Mouse (Mus musculus) neural tube, embryonic 13.5 days (tissue): Measurements from ENCODE around the gene Gm3676. TPM values are rescaled to one million over a fixed set of nuclear protein-coding genes. Genes with fewer than 3 reads are reported as not detected.
"Not testable (repeated sequence)": the region's sequence is repeated elsewhere in the genome, so short reads cannot be mapped to it uniquely, and the experiment has no call there.

Experiments used
- ATAC-seq: fragments of 200-750 bp; cut with Nextera tagmentation; 2 replicates; pipeline ENCODE4 v1.8.0; 2017; ENCODE audit warnings: low read depth, mild to moderate bottlenecking, moderate TSS enrichment, moderate library complexity
- H3K27ac ChIP-seq: fragments of 300-500 bp; sonication (generic); replicated peaks from 2 replicates; pipeline ENCODE4 v1.5.1; 2015; ENCODE audit warnings: moderate library complexity, mild to moderate bottlenecking, inconsistent platforms
- H3K27me3 ChIP-seq: fragments of 300-500 bp; sonication (generic); 2 replicates; pipeline ENCODE4 v1.6.1; 2015; ENCODE audit warnings: mild to moderate bottlenecking, inconsistent platforms
- H3K36me3 ChIP-seq: fragments of 300-500 bp; sonication (generic); 2 replicates; pipeline ENCODE4 v1.6.1; 2015; ENCODE audit warnings: mild to moderate bottlenecking, inconsistent platforms
- H3K4me1 ChIP-seq: fragments of 300-500 bp; sonication (generic); replicated peaks from 2 replicates; pipeline ENCODE4 v1.6.1; 2015; ENCODE audit warnings: inconsistent platforms
- H3K4me2 ChIP-seq: fragments of 300-500 bp; sonication (generic); 2 replicates; pipeline ENCODE4 v1.6.1; 2015; ENCODE audit warnings: inconsistent platforms, mild to moderate bottlenecking, moderate library complexity
- H3K4me3 ChIP-seq: fragments of 300-500 bp; sonication (generic); 2 replicates; pipeline ENCODE4 v1.5.1; 2015; ENCODE audit warnings: mild to moderate bottlenecking, inconsistent platforms
- H3K9ac ChIP-seq: fragments of 300-500 bp; sonication (generic); 2 replicates; pipeline ENCODE4 v1.6.1; 2015; ENCODE audit warnings: moderate library complexity, mild to moderate bottlenecking, inconsistent platforms
- H3K9me3 ChIP-seq: fragments of 300-500 bp; sonication (generic); 2 replicates; pipeline ENCODE4 v1.6.1; 2016; ENCODE audit warnings: inconsistent platforms
- WGBS: fragments of 180-500 bp; shearing (Covaris S2); methylation state at CpG from one replicate; pipeline ENCODE4 v1.1.7; 2015; 5-methylcytosine and 5-hydroxymethylcytosine counted together
- polyA plus RNA-seq: library from polyadenylated mRNA; unstranded; fragments of >200 nt; fragmentation: Nextera tagmentation; extraction: Ambion mirVana; gene quantifications from 2 replicates; pipeline ENCODE4 v1.2.1, GENCODE M21; 2015

The Gm3676 gene
- polyA plus RNA-seq = not detected in 2 replicates

DNA sequence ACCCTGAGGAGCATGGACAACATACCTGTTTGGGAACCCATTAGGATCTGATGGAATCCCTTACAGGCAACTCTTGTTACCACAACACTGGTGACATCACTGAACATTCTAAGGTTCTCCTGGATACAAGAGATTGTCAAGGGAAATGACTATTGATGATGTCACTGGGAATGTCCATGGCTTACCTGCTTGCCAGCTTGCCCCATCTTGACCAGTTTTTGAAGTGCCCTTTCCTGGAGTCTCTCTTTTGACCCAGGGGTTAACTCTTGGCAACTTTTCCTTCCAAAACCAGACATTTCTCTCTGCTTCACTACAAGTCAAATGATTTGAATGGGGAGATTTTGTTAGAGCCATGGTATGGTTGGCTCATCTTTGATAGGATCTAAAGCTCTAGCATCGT, at the start of gene Gm3676:
TSS of gene Gm3676 (minus strand) at position 101 of the 400 bp plus-strand sequence.
- H3K27me3 ChIP-seq, H3K4me1 ChIP-seq, H3K4me3 ChIP-seq, H3K9ac ChIP-seq, H3K4me2 ChIP-seq, H3K9me3 ChIP-seq, H3K27ac ChIP-seq, H3K36me3 ChIP-seq, ATAC-seq: not testable (repeated sequence)
- WGBS = no CpG with 5 or more reads among the region's 1 CpGs

DNA sequence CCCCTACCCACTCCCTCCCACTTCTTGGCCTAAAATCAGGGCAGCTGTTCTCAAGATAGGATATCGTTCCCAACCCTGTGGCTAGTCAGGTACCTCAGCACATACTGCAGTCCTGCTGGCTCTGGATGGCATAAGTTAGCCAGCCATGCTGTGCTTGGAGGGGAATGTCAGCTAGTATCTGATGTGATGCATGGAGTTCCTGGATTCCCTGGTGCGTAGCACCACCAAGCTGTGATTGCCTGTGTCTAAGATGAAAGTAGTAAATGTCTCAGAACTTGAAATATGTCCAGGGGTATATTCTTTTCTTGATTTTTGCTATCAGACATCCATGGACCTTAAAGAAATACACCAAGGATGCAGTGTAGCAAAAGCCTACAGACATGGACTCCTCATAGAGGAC, 1.9 kb upstream of the Gm3676 start:
- H3K9me3 ChIP-seq, ATAC-seq, H3K4me1 ChIP-seq, H3K4me2 ChIP-seq, H3K9ac ChIP-seq, H3K4me3 ChIP-seq, H3K27ac ChIP-seq, H3K36me3 ChIP-seq, H3K27me3 ChIP-seq: not testable (repeated sequence)
- 93% methylated on average over 2 of the region's 2 CpGs for WGBS

DNA sequence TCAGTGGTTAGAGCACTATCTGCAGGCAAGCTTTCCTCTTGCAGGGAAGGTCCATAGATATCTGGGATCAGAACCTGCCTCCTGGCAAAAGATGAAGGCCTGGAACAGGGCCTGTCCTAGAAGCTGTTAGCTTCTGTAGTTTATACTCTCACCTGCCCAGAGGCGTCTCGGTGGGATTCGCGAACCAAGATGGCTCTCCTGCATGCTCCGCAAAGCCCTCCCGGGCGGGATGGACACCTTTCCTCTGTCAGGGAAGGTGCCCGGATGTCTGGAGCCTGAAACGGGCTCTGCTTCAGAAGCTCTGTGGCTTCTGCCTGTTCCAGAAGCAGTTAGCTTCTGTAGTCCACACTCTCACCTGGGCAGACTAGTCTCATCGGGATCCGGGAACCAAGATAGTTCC, 16.1 kb downstream of the Gm3676 start:
- WGBS = 95% methylated on average over 9 of the region's 11 CpGs
- H3K9me3 ChIP-seq = not testable (repeated sequence)

DNA sequence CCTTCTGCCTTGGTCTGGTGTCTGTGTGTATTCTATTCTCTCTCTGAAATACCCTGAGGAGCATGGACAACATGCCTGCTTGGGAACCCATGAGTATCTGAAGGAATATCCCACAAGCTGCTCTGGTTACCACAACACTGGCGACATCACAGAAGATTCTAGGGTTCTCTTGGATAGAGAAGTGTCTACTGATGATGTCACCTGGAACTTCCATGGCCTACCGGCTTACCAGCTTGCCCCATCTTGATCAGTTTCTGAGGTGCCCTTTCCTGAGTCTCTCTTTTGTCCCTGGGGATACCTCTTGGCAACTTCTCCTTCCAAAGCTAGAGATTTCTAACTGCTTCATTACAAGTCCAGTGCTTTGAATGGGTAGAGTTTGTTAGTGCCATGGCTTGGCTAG, 21.8 kb downstream of the Gm3676 start, which contains the start of gene Gm3072:
TSS of gene Gm3072 (minus strand) at position 101 of the 400 bp plus-strand sequence.
- not testable (repeated sequence) for H3K4me3 ChIP-seq, H3K4me2 ChIP-seq, H3K36me3 ChIP-seq, H3K9ac ChIP-seq, H3K9me3 ChIP-seq, ATAC-seq, H3K27me3 ChIP-seq, H3K4me1 ChIP-seq, H3K27ac ChIP-seq
- 82% methylated on average over 1 of the region's 2 CpGs for WGBS

More for the DNA sequence above, 16.1 kb downstream of the Gm3676 start:
- H3K36me3 ChIP-seq, H3K27ac ChIP-seq, ATAC-seq, H3K4me1 ChIP-seq, H3K9ac ChIP-seq, H3K27me3 ChIP-seq, H3K4me2 ChIP-seq, H3K4me3 ChIP-seq: not testable (repeated sequence)

DNA sequence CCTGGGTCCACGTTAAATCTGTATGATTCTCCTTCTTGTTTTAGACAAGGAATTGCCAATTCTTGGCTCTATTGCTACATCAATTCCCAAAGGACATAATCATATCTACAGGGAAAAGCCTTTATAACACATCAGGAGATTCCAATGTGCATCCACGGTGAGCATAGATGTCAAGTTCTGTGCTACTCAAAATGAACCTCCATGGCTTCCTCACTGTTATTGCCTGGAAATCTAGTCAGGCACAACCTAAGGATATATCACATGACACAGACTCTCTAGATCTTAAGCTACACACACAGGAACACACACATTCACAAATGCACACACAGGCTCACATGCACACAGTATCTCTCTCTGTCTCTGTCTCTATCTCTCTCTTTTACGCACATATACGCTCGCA, 23.8 kb downstream of the Gm3676 start:
- not testable (repeated sequence) for H3K9ac ChIP-seq, H3K27ac ChIP-seq, H3K36me3 ChIP-seq, H3K4me3 ChIP-seq, ATAC-seq, H3K4me1 ChIP-seq, H3K27me3 ChIP-seq, H3K4me2 ChIP-seq, H3K9me3 ChIP-seq
- 86% methylated on average over 5 of the region's 5 CpGs for WGBS

DNA sequence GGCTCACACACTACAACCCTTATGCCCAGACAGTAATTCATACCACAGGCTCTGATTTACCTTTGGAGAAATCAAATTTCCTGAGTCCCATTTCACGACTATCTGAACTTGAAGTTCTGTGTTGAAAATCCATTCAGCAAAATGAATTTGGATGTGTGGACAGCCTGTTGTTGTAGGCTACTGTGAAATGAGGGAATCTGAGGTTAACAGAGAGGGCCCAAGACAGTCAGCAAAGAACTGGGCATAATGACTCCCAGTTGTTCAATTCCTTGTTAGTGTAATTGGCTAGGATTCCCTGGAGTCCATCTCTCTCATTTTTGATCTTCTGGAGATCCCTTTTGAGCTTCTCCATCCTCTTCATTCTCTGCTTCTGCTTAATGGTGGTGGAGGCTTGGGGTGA, 35.6 kb downstream of the Gm3676 start:
- 88% methylated on average over 1 of the region's 1 CpGs for WGBS
- not testable (repeated sequence) for ATAC-seq, H3K4me3 ChIP-seq, H3K9me3 ChIP-seq, H3K4me1 ChIP-seq, H3K27ac ChIP-seq, H3K9ac ChIP-seq, H3K4me2 ChIP-seq, H3K27me3 ChIP-seq, H3K36me3 ChIP-seq

DNA sequence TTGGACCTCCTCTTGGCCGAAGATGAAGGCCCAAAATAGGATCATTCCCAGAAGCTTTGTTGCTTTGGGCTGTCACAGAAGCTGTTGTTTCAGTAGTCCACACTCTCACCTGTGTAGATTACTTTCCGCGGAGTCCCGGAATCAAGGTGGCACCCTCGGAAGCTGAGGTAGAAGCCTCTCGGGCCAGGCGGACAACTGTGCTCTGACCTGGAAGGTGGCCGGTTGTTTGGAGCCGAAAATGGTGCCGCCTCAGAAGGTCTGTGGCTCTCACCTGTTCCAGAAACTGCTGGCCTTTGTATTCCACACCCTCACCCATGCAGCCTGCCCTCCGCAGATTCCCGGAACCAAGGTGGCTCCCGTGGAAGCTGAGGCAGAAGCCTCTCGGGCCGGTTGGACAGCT, 45.4 kb downstream of the Gm3676 start:
- H3K27ac ChIP-seq, H3K4me3 ChIP-seq, H3K4me1 ChIP-seq, H3K36me3 ChIP-seq, H3K9me3 ChIP-seq, ATAC-seq, H3K9ac ChIP-seq, H3K4me2 ChIP-seq, H3K27me3 ChIP-seq: not testable (repeated sequence)
- WGBS = 92% methylated on average over 15 of the region's 15 CpGs

Other genes with a start within 250 kb of the Gm3676 start
- gene Gm6482, start 238.2 kb downstream of the Gm3676 start, polyA plus RNA-seq = not detected in 2 replicates
- gene Gm7954, start 193.0 kb downstream of the Gm3676 start, polyA plus RNA-seq = not detected in 2 replicates
- gene Gm3486, start 157.0 kb downstream of the Gm3676 start, polyA plus RNA-seq = not detected in 2 replicates
- not detected in 2 replicates for gene Gm7970, start 90.9 kb downstream of the Gm3676 start, polyA plus RNA-seq
- gene 1700049E17Rik2, start 73.3 kb downstream of the Gm3676 start, polyA plus RNA-seq = not detected in 2 replicates
- gene Gm3072, start 21.9 kb downstream of the Gm3676 start, polyA plus RNA-seq = not detected in 2 replicates
- gene Gm8068, start 55.4 kb upstream of the Gm3676 start, polyA plus RNA-seq = not detected in 2 replicates
- gene Gm7929, start 104.1 kb upstream of the Gm3676 start, polyA plus RNA-seq = not detected in 2 replicates
- gene Gm47189, start 126.0 kb upstream of the Gm3676 start, polyA plus RNA-seq = not detected in 2 replicates